Mouse (Mus musculus) urinary bladder, postnatal 14 days (tissue): ENCODE data around the gene Phf7.

Source experiments
- DNase-seq: peaks from one replicate; pipeline ENCODE4 v3.0.0; 2021; ENCODE audit warnings: low spot score

Phf7 gene

GRCm38 (mm10) chr14:31197547-31198516 lies 53.3 kb downstream of the Phf7 start:
- DNase-seq, result peak; percentile 64

DNA sequence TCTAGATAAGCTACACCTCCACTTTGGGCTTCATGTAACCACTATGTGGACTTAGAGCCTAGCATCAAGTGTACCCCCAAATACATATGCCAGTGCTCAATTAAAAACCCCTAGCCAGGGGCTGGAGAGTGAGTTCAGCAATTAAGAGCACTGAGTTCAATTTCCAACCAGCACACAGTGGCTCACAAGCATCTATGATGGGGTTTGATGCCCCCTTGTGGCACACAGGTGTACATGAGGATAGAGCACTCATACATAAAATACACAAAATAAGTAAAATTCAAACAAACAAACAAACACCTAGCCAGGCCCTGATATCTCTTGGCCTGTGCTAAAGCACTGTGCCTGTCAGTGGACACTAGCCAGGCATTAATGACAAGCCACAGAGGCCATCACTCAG lies 55.1 kb downstream of the Phf7 start:
- DNase-seq, result no peak

DNA sequence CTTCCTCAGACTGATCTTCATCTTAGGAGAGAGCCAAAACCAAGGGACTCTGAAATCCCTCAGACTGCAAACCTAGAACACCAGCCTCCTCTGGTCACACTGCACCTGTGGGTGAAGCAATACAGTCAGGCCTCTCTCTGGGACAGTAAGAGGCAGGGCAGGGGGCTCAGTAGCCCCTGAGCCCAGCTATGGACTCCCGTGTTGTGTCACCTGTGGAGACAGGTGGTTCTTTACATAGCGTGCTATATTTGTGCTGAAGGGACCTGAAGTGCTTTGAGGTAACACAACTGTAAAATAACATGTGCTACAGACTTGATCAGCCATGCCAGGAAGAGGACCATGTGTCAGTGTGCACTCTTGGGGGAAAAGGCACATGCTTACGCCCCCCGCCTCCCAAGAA lies 55.6 kb downstream of the Phf7 start:
- DNase-seq, result no peak

DNA sequence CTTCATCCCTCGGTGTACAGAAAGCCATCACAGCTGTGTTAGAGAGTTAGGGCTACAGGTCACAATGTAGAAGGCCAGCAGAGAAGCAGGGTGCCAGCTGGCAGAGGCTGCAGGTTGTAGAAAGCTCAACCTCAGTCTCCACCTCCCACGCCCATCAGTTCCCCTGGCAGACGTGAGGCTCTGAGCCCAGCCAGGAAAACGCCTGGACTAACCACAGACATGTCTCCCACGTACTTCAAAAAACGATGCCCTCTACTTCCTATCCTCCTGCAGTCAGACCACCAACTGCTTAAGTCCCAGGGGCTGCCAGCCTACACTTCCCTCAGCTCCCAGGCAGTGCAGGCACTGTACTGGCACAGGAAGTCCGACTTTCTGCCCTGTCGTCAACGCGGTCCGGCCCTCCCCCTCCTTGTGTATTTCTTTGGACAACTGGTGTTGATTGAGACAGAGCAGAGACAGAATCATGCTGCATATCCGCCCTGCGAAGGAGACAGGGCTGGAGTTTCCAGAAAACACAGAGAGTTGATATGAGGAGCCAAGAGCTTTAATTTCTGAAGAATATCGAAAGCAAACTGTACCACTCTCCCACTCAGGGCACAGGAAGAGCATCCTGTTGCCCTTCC lies 56.1 kb downstream of the Phf7 start:
- DNase-seq, result peak; percentile 79

DNA sequence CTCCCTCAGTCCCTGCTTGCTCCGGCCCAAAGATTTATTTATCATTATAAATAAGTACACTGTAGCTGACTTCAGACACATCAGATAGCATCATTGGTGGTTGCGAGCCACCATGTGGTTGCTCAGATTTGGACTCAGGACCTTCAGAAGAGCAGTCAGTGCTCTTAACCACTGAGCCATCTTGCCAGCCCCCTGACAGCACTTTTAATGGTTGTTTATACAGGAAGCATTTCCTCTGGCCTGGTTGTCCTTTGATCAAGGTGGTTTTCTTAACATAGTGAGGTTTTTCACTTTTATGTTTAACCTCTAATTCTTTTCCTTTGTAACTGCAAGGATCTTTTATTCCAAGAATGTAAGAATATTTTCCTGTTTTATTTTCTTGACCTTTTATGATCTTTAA lies 56.7 kb downstream of the Phf7 start:
- no peak for DNase-seq

DNA sequence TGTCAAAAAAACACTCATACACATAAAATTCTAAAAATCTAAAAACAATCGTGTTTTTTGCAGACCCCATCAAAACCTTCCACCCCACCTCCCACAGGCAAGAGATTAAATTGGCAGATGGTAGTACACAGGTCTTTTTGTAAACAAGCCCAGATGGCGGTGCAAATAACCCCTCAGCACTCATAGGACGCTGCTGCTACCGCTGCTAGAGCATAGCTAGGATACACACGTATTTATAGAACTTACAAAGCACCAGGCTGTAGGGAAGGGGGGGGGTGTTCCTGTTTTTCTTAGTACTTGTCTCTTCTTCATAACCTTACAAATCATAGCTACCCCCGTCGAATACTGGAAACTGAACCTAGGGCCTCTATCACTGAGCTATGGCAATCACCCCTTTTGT lies 57.3 kb downstream of the Phf7 start:
- no peak for DNase-seq

GRCm38 (mm10) chr14:31191936-31192335 lies 59.2 kb downstream of the Phf7 start:
- DNase-seq, result no peak

- DNase-seq, result no peak
Observed at GRCm38 (mm10) chr14:31189348-31189747, 61.8 kb downstream of the Phf7 start.

DNA sequence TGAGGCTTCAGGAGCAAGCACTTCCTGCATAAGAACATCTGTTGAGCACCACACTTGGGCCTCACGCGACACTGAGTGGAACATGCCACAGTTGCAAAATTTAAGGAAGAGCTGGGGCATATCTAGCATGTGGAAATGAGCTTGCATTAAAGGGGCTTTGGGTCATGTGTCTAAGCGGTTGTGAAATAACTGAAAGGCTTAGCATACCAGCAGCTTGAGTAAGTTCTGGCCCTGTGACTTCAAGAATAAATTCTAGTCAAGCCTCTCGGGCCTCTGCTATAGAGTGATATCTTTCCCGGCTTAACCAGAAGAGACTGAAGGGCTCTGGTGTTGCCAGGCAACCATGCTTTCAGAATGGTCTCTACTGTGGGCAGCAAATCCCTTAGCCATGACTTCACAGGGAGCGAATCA lies 62.3 kb downstream of the Phf7 start:
- DNase-seq, result no peak
